Mouse (Mus musculus): ENCODE results near the gene Insm2. TPM values are rescaled to one million over a fixed set of nuclear protein-coding genes. Genes with fewer than 3 reads are reported as not detected.

The Insm2 gene
- total RNA-seq, 2 experiments from 2014 or later, result not detected

DNA sequence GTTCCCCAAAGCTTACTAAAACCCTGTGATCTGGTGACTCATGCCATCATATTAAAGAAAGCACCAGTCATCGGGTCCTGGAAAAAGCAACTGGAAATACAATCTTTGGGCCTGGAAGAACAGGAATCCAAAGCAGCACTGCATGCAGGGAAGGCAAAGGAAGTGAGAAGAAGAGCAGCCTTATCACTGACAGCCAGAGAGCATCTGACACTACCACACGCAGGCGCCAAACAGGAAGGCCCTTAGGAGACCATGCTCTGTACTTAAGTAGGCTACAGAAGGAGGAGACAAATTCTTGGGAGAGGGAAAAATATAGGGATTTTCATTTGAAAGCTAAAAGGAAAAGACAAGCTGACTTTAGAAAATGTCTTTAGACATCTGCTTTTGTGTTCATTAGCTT, 5.2 kb downstream of the Insm2 start:
- no peak for DNase-seq

DNA sequence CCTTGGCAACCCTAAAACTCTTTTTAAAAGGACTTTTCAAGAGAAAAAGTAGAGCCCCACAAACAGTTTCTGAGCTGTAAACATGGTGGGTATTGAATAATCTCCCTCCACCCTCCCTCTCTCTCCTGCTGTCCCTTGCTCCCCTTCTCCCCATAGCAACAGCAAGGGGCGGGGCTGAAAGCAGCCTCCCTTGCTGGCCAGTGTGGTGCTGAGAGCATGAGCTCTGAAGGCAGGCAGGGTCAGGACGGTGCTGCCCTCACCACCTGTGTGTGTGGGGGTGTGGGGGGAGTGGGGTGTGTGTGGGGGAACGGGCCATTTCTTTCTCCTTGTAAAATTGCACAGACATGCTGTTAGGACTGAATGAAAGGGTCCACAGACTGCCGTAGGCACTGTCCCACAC, 8.7 kb downstream of the Insm2 start:
- DNase-seq, result no peak

DNA sequence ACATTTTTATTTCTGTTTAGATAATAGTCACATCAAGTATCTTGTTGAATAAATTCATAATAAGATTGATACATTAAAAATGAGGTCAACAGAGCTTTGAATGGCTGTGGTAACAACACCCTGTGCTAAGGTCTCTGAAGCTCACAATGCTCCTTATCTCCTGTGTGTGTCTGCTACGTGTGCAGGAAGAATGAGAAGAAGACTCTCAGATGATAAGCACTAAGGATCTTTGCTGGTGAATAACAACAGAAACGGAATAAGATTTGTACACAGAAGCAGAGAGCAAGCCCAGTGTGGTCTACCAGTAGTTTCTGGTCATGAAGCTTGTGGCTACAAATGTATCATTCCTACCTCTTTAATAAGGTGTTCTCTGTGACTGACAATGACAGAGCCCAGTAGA, 11.6 kb downstream of the Insm2 start:
- DNase-seq, result no peak

DNA sequence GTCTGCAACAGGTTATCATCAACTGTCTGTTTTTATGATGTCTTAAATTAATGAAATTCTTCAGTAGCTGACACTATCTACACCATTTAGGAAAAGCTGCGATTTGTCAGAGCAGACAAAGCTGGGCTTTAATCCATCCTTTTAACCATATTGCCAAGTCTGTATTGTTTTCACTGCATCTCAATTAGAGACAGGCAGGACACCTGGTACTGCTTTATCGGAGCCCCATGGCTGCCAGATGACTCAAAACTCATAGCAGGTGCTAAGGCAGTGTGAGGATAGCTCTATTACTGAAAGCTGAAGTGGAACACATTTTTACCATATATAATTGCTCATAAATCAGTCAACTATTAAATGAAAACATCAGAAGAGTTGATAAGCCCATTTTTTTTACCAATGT, 21.1 kb downstream of the Insm2 start:
- no peak for DNase-seq

DNA sequence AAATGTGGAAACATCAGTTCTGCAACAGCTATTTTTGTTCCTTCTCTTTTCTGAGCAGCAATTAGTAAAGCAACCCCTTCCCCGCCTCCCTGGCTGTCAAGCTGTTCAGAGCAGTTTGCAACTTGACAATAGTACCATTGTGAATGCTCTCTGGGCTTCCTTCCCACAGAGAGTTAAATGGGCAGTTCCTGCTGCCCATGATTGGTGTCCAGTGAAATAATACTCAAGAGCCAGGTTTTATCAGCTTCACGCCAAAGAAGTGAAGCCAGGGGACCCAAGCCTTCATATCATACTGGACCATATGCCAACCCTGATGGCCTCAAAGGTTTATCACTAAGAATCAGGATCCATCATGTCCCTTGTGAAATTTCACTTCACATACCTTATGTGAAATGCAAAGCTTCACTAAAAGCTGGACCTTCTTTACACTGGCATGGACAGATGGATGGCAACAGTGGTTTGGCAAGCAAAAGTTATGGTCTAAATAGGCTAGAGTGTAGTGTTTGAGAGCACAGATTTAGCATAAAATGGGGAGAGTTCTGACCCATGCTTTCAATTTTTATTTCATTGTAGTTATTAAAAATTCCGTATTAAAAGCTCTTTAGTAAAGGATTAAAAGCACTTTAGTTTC, 23.5 kb downstream of the Insm2 start:
- no peak for DNase-seq

DNA sequence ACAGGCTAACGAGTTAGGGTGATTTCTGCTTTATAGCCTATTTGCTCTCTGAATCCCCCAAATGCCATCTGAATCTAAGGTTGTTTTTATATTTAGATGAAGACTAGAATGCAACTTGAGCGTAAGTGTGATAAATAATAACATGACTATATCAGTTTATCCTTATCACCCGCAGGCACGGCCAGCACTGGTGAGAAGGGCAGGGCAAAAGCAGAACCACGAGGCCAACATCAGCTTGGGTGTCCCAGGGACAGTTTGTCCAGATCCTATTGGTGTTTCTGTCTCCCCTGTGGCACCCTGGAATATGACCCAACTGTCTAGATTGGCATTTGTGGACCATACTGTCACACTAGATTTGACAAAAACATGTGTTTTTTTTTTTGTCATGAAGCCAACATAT, 24.0 kb downstream of the Insm2 start:
- DNase-seq, result no peak

DNA sequence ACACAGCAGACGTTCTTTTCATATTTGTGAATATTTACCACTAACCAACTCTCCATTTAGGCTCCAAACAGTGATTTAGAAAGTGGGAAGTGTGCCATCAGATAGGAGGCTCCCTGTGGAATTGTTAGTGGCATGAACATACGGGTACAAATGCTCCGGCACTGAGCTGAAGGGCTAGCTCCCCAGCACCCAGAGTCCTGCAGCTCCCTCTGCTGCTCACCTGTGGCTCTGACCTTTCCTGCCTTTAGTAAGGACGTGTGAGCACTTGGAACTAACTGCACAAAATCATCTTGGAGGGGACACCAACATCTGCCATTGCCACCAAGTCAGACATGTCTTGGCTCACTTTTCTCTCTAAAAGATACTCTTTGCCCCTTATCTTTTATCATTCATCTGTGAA, 27.5 kb downstream of the Insm2 start:
- DNase-seq, result no peak

DNA sequence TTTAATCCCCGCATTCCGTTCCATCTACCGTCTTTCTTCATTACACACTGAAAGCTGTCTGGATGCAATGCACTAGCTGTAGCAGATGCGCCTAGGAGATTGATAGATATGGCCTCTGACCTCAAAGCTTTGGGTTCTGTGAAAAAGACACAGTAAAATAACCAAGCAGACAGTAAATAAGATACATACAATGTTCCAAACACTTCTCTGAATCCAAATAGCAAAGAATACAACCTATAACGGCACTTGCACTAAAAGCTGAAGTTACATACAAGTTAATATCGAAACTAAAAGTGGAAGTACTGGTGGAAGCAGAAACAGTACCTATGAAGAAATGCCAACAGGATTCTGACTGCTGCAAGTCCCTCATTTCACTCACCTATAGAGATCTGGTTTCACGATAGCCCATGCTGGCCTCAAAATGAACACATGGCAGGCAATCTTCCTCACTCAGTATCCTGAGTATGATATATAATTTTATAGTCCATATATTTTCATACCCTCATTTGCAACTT, 48.8 kb downstream of the Insm2 start:
- DNase-seq, result no peak

Other genes starting within 250 kb of the Insm2 start
- gene Psma6, start 215.2 kb upstream of the Insm2 start, total RNA-seq (2021), result 100 to 1,000 TPM; 171 to 180 TPM
- 10 to 100 TPM; 59.5 to 74.3 TPM for gene Nfkbia, start 106.8 kb upstream of the Insm2 start, total RNA-seq (2021)
- gene Aldoart2, start 34.2 kb upstream of the Insm2 start, total RNA-seq (2021), result not detected
- gene Ralgapa1, start 221.7 kb downstream of the Insm2 start, total RNA-seq (2021), result 10 to 100 TPM; 51.1 to 60.4 TPM
- 10 to 100 TPM; 21.4 to 22.2 TPM for gene Brms1l, start 236.9 kb downstream of the Insm2 start, total RNA-seq (2021)